Mouse (Mus musculus) limb, embryonic 15.5 days (tissue): ENCODE measurements around the gene Slc6a13. TPM values are rescaled to one million over a fixed set of nuclear protein-coding genes. Genes with fewer than 3 reads are reported as not detected.

Source experiments
- ATAC-seq: fragments of 200-750 bp; cut with Nextera tagmentation; 2 replicates; pipeline ENCODE4 v1.8.0; 2017; ENCODE audit warnings: low read depth, moderate TSS enrichment; ENCODE audit not compliant: insufficient number of reproducible peaks, low FRiP score, low TSS enrichment
- H3K27ac ChIP-seq: fragments of 300-500 bp; sonication (generic); 2 replicates; pipeline ENCODE4 v1.5.1; 2015; ENCODE audit warnings: moderate library complexity, mild to moderate bottlenecking, inconsistent platforms
- H3K27me3 ChIP-seq: fragments of 300-500 bp; sonication (generic); 2 replicates; pipeline ENCODE4 v1.6.1; 2015; ENCODE audit warnings: inconsistent platforms
- H3K36me3 ChIP-seq: fragments of 300-500 bp; sonication (generic); 2 replicates; pipeline ENCODE4 v1.6.1; 2015; ENCODE audit warnings: inconsistent platforms
- H3K4me1 ChIP-seq: fragments of 300-500 bp; sonication (generic); 2 replicates; pipeline ENCODE4 v1.6.1; 2015; ENCODE audit warnings: inconsistent platforms
- H3K4me2 ChIP-seq: fragments of 300-500 bp; sonication (generic); 2 replicates; pipeline ENCODE4 v1.6.1; 2015; ENCODE audit warnings: mild to moderate bottlenecking, inconsistent platforms
- H3K4me3 ChIP-seq: fragments of 300-500 bp; sonication (generic); 2 replicates; pipeline ENCODE4 v1.5.1; 2015; ENCODE audit warnings: mild to moderate bottlenecking, inconsistent platforms
- H3K9ac ChIP-seq: fragments of 300-500 bp; sonication (generic); 2 replicates; pipeline ENCODE4 v1.6.1; 2015; ENCODE audit warnings: inconsistent platforms
- H3K9me3 ChIP-seq: fragments of 300-500 bp; sonication (generic); 2 replicates; pipeline ENCODE4 v1.6.1; 2016; ENCODE audit warnings: inconsistent platforms
- WGBS: fragments of 180-500 bp; shearing (Covaris S2); methylation state at CpG from one replicate; pipeline ENCODE4 v1.1.7; 2015; 5-methylcytosine and 5-hydroxymethylcytosine counted together
- polyA plus RNA-seq: library from polyadenylated mRNA; unstranded; fragments of >200 nt; fragmentation: Nextera tagmentation; extraction: Ambion mirVana; gene quantifications from 2 replicates; pipeline ENCODE4 v1.2.1, GENCODE M21; 2015

Gene Slc6a13
- polyA plus RNA-seq, result 2.3 and 4.6 TPM in 2 replicates

DNA sequence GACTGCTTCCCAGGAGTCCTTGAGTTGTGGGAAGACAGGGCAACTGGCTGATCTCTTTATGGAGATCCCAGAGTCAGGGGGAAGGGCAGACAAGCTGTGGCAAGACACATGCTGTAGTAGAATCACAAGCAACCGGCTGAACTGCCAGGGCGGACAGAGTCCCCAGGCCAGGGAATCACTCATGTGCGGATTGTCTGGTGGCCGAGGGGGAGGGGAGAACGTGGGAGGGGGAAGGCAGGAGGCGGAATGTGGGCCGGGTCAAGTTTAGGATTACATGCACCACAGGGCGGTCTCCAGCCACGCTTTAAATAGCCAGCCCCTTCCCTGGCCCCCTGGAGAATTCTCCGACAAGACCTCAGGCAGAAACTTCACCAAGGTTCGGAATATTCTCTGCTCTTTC, at the start of gene Slc6a13:
TSS of gene Slc6a13 (plus strand) at position 274 of the 400 bp plus-strand sequence.
- WGBS, result 3% methylated on average over 11 of the region's 11 CpGs
- no peak for ATAC-seq

DNA sequence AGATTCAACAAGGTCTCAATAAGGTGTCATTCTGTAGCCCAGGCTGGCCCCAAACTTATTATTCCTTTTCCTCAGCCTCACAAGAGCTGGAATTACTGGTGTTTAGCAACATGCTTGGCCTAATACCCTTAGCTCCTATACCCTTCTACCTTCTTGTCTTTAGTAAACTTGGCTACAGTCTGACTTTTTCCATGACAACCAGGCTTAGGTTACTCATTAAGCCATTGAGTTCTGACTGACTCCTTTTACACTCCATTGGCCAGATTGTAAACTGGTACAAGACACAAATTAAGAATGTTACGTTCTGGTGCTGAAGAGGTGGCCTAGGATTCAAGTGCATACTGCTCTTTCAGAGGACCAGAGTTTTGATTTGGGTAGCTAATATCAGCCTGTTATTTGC, 49.6 kb upstream of the Slc6a13 start:
- Histone ChIP-seq H3K27me3 (no peaks in the 10 kb centered on the region), H3K36me3 (no peaks in the 10 kb centered on the region), H3K4me1 (no peaks in the 10 kb centered on the region), H3K9ac (no peak overlapping the region), H3K4me3 (no peak overlapping the region), H3K9me3 (no peaks in the 10 kb centered on the region), H3K4me2 (no peak overlapping the region), H3K27ac (no peak overlapping the region)
- ATAC-seq, result no peak
- 68% methylated on average over 1 of the region's 1 CpGs for WGBS

More for the DNA sequence above, at the start of gene Slc6a13:
- Histone ChIP-seq H3K4me3 (no peak within 1 kb of the TSS), H3K27me3 (no peaks in the 10 kb centered on the region), H3K4me1 (peaks cover 10% of the 10 kb centered on the region), H3K9ac (no peak within 1 kb of the TSS), H3K9me3 (no peaks in the 10 kb centered on the region), H3K4me2 (peak within 1 kb of the TSS; percentile 22; the same call in 1 of the 2 replicates), H3K36me3 (no peaks in the 10 kb centered on the region), H3K27ac (no peak within 1 kb of the TSS)

DNA sequence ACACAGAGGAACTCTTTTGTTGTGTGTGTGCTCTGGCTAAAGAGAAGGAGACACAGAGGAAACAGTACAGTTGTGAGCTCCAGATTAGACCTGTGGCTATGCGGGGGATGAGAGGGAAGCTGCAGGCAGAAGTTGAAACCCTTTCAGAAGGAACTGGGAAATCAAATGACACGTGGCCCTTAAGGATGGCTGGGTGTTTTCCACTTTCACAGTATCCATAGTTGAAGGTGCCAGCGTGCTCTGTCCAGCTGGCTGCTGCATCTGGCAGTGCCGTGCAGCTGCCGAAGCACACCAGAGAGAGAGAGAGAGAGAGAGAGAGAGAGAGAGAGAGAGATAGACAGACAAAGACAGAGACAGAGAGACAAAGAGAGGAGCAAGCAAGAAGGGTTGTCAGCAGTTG, 48.8 kb upstream of the Slc6a13 start:
- Histone ChIP-seq H3K27me3 (no peaks in the 10 kb centered on the region), H3K9me3 (no peaks in the 10 kb centered on the region), H3K4me1 (no peaks in the 10 kb centered on the region), H3K4me3 (no peak overlapping the region), H3K36me3 (no peaks in the 10 kb centered on the region), H3K9ac (no peak overlapping the region), H3K4me2 (no peak overlapping the region), H3K27ac (no peak overlapping the region)
- 62% methylated on average over 5 of the region's 5 CpGs for WGBS
- no peak for ATAC-seq

DNA sequence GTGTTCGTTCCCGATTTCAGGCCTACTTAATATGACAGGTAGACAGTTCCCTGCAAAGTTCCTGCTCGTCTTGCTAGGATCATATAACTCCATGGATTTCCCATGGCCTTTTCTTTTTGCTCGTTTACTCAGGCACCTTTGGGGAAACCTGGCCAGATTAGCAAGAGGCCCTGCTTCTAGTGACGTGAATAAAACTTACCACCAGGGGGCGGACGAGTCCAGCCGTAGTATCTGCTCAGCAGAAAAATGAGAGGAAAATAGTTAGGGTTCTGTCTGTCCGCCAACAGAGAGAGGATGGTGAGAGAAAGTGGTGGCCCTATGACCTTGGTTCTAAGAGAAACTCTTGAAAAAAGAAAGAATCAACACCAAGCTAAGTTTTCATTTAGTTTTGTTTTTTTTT, 39.5 kb upstream of the Slc6a13 start:
- H3K27me3 ChIP-seq, result no peaks in the 10 kb centered on the region
- no peaks in the 10 kb centered on the region for H3K36me3 ChIP-seq
- no peak overlapping the region for H3K4me3 ChIP-seq
- H3K27ac ChIP-seq, result no peak overlapping the region
- ATAC-seq, result no peak
- WGBS, result 30% methylated on average over 9 of the region's 9 CpGs
- H3K9me3 ChIP-seq, result no peaks in the 10 kb centered on the region
- H3K4me2 ChIP-seq, result no peak overlapping the region
- H3K4me1 ChIP-seq, result no peaks in the 10 kb centered on the region
- no peak overlapping the region for H3K9ac ChIP-seq

DNA sequence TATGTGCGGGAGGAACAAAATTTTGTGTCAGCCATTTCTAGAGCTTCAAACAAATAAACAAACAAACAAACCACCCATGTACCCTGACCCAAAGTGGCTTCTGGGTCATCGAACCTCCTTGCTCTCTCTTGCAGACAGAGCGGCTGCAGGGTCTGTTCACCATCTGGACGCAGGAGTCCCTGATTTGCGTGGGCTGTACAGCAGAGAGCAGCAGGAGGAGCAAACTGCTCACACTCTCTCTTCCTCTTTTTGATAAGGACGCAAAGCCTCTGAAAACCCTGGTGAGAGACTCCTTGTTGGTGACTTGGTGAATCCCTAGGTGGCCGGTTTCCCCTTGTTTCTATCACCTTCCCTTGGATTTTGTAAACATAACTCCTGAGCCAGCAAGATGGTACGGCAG, 38.8 kb upstream of the Slc6a13 start:
- no peaks in the 10 kb centered on the region for H3K36me3 ChIP-seq
- H3K4me2 ChIP-seq, result no peak overlapping the region
- H3K27me3 ChIP-seq, result no peaks in the 10 kb centered on the region
- WGBS, result 74% methylated on average over 8 of the region's 8 CpGs
- H3K9me3 ChIP-seq, result no peaks in the 10 kb centered on the region
- no peak for ATAC-seq
- no peak overlapping the region for H3K4me3 ChIP-seq
- H3K4me1 ChIP-seq, result no peaks in the 10 kb centered on the region
- no peak overlapping the region for H3K9ac ChIP-seq
- no peak overlapping the region for H3K27ac ChIP-seq

DNA sequence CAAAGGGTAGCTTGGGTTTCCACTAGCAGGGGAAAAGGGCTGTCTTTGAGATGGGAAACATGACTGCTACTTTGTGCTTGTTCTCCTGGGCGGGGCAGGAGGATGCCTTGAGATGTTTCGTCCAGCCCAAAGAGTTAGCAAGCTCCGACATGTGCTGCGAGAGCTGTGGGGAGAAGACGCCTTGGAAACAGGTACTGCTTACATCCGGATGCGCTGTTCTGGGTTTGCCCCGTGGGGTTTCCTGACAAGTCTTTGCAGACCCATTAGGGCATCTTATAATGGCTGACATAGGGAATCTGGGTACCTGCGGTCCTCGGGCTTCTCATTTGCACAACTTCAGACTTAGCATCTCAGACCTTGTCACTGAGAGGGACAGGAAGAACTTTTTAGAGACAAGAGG, 38.0 kb upstream of the Slc6a13 start:
- Histone ChIP-seq H3K4me2 (no peak overlapping the region), H3K4me1 (no peaks in the 10 kb centered on the region), H3K27me3 (no peaks in the 10 kb centered on the region), H3K9ac (no peak overlapping the region), H3K9me3 (no peaks in the 10 kb centered on the region), H3K36me3 (no peaks in the 10 kb centered on the region), H3K4me3 (no peak overlapping the region), H3K27ac (no peak overlapping the region)
- WGBS, result 70% methylated on average over 10 of the region's 10 CpGs
- ATAC-seq, result no peak

DNA sequence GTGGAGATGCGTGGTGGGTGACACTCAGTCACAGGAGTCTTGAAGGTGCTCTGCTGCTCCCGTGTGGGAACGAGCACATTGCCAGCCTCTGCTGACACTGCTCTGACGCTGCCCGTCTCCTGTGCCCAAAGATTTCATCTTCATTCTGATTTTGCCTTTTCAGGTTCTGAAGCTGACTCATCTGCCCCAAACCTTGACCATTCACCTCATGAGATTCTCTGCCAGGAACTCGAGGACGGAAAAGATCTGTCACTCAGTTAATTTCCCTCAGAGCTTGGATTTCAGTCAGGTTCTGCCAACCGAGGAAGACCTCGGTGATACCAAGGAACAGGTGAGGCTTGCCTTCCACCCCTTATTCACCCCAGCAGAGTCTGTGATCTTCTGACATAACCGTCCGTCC, 37.5 kb upstream of the Slc6a13 start:
- Histone ChIP-seq H3K9ac (no peak overlapping the region), H3K36me3 (no peaks in the 10 kb centered on the region), H3K27ac (no peak overlapping the region), H3K4me2 (no peak overlapping the region), H3K9me3 (no peaks in the 10 kb centered on the region), H3K27me3 (no peaks in the 10 kb centered on the region), H3K4me1 (no peaks in the 10 kb centered on the region), H3K4me3 (no peak overlapping the region)
- WGBS, result 86% methylated on average over 11 of the region's 11 CpGs
- ATAC-seq, result no peak

DNA sequence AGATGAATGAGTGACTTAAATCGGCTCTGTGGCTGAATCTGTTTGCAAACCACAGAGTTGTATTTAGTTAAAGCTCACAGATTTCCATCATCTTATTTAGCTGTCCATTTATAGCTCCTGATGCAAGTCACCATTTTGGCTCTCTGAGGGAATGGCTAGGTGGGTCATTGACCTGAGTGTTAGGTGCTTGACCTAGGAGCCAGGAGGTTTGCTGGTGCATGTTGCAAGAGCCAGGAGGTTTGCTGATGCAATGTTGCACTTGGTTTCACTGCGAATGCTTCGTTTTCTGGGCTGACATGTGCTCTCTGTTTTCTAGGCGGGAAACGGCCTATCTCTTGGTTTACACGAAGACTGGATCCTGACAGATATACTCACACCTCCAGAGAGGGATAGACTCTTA, 29.9 kb upstream of the Slc6a13 start:
- Histone ChIP-seq H3K9me3 (no peaks in the 10 kb centered on the region), H3K9ac (no peak overlapping the region), H3K4me3 (no peak overlapping the region), H3K4me1 (0 out of 2 replicates have a peak, but pooled peaks cover 5% of the 10 kb centered on the region), H3K27me3 (no peaks in the 10 kb centered on the region; the same call in 1 of the 2 replicates), H3K4me2 (no peak overlapping the region), H3K27ac (no peak overlapping the region), H3K36me3 (no peaks in the 10 kb centered on the region)
- no peak for ATAC-seq
- WGBS, result 77% methylated on average over 6 of the region's 6 CpGs

DNA sequence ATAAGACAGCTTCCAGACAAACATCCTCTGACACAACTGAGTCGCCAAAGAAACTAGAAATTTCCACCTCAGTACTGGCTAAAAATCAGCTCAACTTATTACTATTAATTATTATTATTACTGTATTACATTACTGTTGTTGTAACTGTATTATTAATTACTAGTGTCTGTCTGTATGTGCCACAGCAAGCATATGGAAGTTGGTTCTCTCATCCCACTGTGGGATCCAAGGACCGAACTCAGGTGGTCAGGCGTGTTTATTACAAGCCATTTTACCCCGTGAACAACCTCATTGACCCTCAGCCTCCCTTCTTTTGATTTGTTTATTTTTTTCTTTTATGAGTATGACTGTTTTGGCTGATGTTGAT, 28.3 kb upstream of the Slc6a13 start:
- WGBS, result 12% methylated on average over 4 of the region's 4 CpGs
- no peak overlapping the region for H3K4me2 ChIP-seq
- 0 out of 2 replicates have a peak, but pooled peaks cover 5% of the 10 kb centered on the region for H3K4me1 ChIP-seq
- H3K27ac ChIP-seq, result no peak overlapping the region
- H3K9ac ChIP-seq, result no peak overlapping the region
- no peaks in the 10 kb centered on the region for H3K36me3 ChIP-seq
- H3K9me3 ChIP-seq, result no peaks in the 10 kb centered on the region
- H3K4me3 ChIP-seq, result no peak overlapping the region
- ATAC-seq, result no peak
- no peaks in the 10 kb centered on the region; the same call in 1 of the 2 replicates for H3K27me3 ChIP-seq

DNA sequence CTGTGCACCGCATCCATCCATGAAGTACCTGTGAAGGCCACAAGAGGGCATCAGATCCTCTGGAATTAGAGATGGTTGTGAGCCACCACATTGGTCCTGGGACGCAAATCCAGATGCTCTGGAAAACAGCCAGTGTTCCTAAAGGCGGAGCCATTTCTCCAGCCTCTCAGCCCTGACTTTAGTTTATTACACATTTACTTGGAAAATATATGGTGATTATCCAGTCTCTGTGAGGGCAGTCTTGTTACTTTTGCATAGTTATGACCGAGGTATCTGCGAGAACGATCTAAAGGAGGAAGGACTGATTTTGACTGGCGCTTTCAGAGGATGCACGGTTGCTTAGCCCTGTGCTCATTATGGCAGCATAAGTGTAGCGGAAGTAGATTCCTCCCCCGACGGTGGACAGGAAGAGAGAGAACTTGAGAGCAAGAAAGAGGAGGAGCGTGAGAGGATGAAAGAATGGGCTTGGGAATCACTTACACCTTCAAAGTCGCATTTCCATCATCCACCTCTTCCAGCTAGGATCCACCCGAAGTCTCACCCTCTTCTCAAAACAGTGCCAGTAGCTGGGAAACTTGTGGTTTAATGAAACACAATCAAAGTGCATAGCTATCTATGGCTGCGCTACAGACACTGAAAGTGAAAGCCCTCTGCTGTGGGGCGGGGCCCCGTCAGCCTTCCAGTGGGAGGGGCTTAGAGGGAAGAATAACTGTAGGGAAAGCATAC, 27.8 kb upstream of the Slc6a13 start:
- peak; percentile 87 for ATAC-seq
- 0 out of 2 replicates have a peak, but pooled peaks cover 5% of the 10 kb centered on the region for H3K4me1 ChIP-seq
- peak overlapping the region; percentile 59 for H3K4me2 ChIP-seq
- H3K27me3 ChIP-seq, result no peaks in the 10 kb centered on the region; the same call in 1 of the 2 replicates
- no peak overlapping the region for H3K9ac ChIP-seq
- no peaks in the 10 kb centered on the region for H3K9me3 ChIP-seq
- 7% methylated on average over 17 of the region's 17 CpGs for WGBS
- H3K36me3 ChIP-seq, result no peaks in the 10 kb centered on the region
- peak overlapping the region; percentile 86 for H3K27ac ChIP-seq
- peak overlapping the region; percentile 46 for H3K4me3 ChIP-seq

DNA sequence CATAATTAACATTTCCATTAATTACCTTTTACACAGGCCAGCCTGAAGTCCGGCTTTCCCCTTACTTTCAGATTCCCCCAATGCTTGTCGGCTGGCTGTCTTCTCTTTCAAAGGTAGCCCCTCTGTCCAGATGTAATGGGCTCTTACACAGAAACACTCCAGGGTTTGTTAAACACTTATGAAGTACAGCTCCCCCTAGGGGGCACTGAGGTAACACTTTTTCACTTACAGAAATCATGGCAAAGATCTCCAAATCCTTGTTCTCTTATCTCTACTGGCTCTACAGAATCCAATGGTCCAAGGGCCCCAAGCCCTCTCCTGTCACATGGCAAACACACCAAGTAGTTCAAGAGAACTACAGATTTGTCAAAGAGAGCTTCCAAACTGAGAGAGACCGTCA, 25.7 kb upstream of the Slc6a13 start:
- 82% methylated on average over 3 of the region's 3 CpGs for WGBS
- Histone ChIP-seq H3K27me3 (no peaks in the 10 kb centered on the region; the same call in 1 of the 2 replicates), H3K9ac (no peak overlapping the region), H3K4me1 (0 out of 2 replicates have a peak, but pooled peaks cover 5% of the 10 kb centered on the region), H3K4me2 (no peak overlapping the region), H3K36me3 (no peaks in the 10 kb centered on the region), H3K27ac (no peak overlapping the region), H3K9me3 (no peaks in the 10 kb centered on the region), H3K4me3 (no peak overlapping the region)
- no peak for ATAC-seq

DNA sequence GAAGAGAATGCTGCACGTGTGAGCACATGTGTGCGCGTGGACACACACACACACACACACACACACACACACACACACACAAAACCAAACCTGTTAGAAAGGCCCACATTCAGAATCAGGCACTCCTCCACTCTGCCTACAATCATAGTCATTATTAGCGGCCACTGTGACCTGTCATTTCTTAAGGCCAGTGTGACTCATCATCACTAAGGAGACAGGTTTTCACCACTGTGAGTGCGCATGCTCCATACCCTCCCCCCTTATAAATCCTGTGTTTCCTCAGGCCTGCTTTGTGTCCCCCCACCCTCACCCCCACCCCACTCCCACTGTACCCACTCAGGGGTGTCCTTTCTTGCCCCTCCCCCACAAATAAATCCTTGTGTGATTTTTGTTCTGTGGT, 15.9 kb upstream of the Slc6a13 start:
- Histone ChIP-seq H3K4me2 (no peak overlapping the region), H3K9me3 (no peaks in the 10 kb centered on the region), H3K27me3 (no peaks in the 10 kb centered on the region), H3K27ac (no peak overlapping the region), H3K4me3 (no peak overlapping the region), H3K36me3 (no peaks in the 10 kb centered on the region), H3K4me1 (no peaks in the 10 kb centered on the region), H3K9ac (no peak overlapping the region)
- 83% methylated on average over 5 of the region's 5 CpGs for WGBS
- ATAC-seq, result no peak
